Mouse (Mus musculus) ovary, postnatal 10 days (tissue): Measurements from ENCODE around the gene Olfr1502.
"Not testable (repeated sequence)": the region's sequence is repeated elsewhere in the genome, so short reads cannot be mapped to it uniquely, and the experiment has no call there.

ENCODE experiments used
- DNase-seq: peaks from one replicate; pipeline ENCODE4 v3.0.0; 2022; ENCODE audit warnings: low spot score

Olfr1502 gene

DNA sequence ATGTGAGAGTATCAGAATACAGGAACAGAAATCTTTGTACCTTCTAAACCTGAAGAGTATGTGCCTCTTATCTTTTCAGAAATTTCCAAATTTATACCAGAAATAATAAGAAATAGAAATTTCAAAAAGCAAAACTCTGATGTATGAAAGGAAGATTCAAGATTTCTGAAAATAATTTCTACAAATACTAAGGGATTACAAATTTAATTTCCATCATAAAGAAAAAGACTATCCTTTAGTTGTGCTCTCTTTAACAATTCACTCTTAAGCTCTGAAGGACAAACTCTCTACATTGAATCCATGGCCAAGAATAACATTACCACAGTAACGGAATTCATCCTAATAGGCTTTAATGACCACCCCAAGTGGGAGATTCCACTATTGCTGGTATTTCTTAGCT, at the start of gene Olfr1502:
Gene Olfr1502 (plus strand): TSS at position 301 of the 400 bp plus-strand sequence.
- no peak for DNase-seq

- DNase-seq, result no peak
These were observed 48.8 kb upstream of the Olfr1502 start for GRCm38 (mm10) chr19:13812823-13813222.

DNA sequence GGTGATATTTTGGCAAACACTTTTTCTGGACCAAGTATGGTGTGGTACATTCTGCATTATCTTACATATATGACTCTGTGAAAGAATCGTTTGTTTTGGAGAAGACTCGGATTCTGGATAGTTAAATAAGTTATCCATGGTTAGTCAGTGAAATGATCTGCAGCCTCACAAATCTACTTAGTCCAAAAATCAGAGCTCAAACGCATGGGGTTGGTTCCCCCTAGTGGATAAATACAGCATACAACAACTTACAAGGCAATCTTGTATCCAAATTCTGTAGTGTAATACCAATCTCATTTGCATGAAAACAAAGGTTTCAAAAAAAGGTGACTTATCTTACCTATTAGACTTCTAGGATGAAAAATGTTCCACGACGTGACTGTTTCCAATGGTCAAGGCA, 42.8 kb upstream of the Olfr1502 start:
- no peak for DNase-seq

DNA sequence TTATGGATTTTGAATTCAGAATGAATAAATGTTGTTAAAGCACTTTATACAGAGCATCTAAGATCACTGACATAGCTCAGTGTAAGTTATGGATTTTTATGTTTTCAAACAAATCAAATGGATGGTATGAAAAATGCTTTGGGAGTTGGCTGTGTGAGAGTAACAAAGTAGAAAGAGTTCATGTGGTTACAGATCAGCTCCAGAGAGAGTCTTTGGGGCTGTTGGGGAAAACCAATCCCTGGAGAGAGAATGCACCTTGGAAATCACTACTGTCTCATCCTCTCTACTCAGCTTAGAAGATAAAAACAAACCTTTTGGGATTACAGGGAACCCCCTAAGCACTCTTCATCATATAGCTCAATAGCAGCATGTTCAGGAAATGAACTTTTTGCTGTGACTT, 42.2 kb upstream of the Olfr1502 start, which contains the start of gene Olfr1499:
Gene Olfr1499 (minus strand): TSS at position 101 of the 400 bp plus-strand sequence.
- no peak for DNase-seq

GRCm38 (mm10) chr19:13820847-13821246, 40.7 kb upstream of the Olfr1502 start:
- no peak for DNase-seq

- no peak for DNase-seq
These were observed 33.1 kb upstream of the Olfr1502 start for GRCm38 (mm10) chr19:13828447-13828846.

DNA sequence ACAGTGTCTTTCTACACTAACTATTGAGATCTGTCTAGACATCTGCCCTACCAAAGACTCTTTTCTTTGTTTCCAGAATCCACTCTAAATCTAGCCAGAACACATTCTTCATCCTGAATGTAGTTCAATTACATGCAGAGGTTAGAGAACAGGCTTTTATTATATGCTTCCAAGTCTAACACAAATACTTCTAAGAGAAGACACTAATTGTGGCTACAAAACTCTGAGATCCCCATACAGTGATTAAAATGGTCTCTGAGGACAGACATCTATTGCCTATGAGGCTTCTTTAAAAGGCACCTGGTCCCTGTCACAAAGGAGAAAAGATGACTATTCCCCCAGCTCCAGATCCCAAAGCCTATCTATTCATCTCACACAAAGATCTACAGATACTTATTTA, 31.2 kb upstream of the Olfr1502 start, which contains the start of gene Olfr1500:
Gene Olfr1500 (minus strand): TSS at position 101 of the 400 bp plus-strand sequence.
- no peak for DNase-seq

DNA sequence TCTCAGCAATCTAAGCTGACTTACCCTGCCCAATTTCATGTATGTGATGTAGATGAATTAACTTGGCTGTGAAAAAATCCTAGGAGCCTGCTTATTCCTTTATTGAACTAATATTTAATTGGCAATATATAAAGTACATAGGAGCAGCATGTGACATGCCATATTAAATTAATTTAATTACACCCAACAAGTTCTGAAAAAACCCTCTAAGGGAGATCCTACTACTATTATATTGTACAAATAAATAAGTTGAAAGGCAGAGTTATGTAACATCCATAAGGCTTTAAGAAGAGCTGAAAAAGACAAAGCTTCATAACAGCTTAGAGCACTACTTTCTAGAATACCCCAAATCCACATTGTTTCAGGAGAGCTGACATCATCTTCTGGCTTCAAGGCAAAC, 11.0 kb upstream of the Olfr1502 start, which contains the start of gene Olfr1501:
Gene Olfr1501 (minus strand): TSS at position 101 of the 400 bp plus-strand sequence.
- not testable (repeated sequence) for DNase-seq

DNA sequence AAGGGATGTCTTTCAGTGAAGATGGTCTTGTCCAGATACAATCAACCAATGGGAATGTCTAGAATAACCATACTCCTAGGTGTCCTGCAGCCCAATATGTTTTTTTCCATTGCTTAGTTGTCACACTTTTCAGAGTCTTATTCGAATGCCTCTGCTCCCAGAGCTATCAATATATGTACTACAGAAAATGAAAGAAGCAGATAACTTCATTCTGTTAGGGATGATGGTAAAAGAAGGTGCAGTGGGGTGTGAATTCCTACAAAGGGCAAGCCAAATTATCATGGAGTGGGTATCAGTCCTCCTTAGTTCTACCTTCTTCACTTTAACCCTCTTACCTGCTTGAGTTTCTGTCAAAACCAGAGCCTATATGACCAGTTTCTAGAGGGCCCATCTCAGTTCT, 36.2 kb downstream of the Olfr1502 start, which contains the start of gene Olfr1504:
Gene Olfr1504 (minus strand): TSS at position 101 of the 400 bp plus-strand sequence.
- no peak for DNase-seq
